Mouse (Mus musculus): ENCODE measurements at regions not wholly inside any gene's neighbourhood (a gene's known extent, or its start where the extent isn't known, plus 50 kb on each side); places are given as distances from the start of the nearest gene placed in this dataset.

- no peak for DNase-seq (ENCODE audit: extremely low spot score in 1 of 2, low spot score in 1 of 2)
Measured at GRCm38 (mm10) chr17:79170690-79171089, 119.0 kb downstream of the Qpct start.

DNA sequence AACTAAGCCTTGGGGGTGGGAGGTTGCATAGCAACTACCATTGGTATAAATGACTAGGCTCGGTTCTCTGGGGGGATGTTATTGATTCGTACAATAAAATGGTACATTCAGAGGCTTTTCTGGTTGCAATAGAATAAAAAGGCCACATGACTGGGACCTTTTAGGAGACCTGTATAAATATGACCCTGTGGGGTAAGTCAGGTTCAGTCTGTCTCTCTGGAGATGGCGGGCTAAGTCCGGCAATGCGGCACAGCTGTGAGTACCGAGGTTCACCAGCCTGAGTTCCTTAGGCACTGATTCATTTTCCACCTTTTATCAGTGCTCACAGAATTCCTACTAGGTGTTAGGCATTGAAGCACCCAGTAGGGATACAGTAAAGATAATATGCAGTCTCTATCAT lies 115.5 kb downstream of the Qpct start:
- no peak for DNase-seq (ENCODE audit: extremely low spot score in 1 of 2, low spot score in 1 of 2)

DNA sequence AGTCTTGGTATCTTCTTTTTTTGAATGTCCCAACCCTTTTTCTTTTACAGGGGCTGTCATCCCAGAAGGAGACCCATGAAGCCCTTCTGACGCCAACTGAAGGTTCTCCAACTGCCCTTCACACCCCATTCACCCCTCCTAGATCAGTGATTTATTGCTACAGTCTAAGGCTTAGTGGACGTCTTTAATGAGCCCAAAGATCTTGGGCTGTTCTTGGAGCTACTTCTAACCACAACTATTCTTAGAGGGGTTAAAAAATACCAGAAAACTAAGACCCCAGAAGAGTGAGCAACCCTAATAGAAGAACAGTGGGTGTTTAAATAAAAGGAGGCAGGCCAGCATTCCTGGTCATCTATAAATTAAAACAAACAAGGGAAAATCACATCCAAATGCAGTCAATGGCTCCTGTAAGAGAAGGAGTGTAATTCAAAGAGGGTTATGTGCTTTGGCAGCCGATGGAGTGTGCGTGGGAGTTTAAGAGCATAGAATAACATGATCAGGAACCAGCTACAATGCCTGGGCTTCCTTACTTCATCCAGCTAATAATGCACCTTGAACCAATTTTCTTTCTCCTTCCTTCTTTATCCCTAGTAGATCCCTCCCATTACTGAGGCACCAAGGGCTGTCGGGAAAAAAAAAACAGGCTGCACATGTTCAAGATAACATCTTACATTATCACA lies 113.3 kb downstream of the Qpct start:
- DNase-seq (ENCODE audit: extremely low spot score in 1 of 2, low spot score in 1 of 2): no peak

DNA sequence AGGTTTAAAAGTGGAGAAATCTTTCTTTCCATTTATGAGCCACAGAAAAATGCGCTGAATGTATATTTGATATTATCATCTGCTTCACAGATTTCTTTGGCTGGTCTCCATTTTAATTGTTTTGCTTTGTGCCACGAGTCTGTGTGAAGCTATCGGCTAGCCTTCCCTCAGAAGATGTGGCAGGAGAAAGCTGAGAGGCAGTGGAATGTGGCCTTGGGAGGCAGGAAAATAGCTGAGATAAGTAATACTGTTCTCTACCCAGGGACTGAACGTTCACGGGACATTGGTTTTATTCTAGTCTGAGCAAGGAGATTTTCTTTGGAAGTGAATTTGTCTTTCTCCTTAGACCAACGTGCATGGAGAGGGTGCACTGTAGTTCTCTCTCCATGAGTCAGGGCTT lies 112.3 kb downstream of the Qpct start:
- no peak for DNase-seq (ENCODE audit: extremely low spot score in 1 of 2, low spot score in 1 of 2)

GRCm38 (mm10) chr17:79154138-79154537 lies 102.4 kb downstream of the Qpct start:
- DNase-seq (ENCODE audit: extremely low spot score in 1 of 2, low spot score in 1 of 2): no peak

DNA sequence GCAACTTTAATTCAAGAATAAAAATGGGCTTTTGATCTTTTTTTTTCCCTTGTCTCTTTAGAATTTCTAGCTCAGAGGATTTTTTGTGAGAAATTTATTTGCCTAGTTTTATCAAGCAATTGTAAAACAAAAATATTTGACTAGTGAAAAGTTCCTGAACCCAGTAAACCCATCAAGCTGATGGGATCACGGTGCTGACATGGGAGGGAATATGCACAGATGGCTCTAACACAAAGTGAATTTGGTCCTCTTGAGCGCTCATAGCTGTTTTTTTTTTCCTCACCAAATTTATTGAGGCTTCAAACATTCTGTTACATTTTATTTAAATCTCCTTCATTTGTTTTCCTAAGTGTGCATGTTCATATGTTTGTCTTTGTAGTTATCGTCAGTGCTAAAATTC lies 101.1 kb downstream of the Qpct start:
- DNase-seq (ENCODE audit: extremely low spot score in 1 of 2, low spot score in 1 of 2): no peak

DNA sequence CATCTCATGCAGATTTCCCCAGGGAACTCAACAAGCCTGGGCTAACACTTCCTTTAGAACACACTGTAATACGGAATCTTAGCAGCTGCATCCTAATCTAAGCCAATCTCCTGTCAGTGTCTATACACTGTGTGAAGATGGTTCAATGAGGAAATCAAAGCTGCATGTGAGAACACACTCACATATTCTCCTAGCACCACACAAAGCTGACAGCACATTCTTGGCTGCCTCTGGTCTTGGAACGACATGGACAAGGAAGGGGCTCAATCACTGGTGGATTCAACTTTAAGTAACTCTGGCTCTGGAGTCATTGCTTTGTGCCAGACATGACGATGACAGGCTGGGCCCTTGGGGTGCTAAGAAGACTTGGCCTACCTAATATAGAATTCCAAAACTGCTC lies 96.2 kb downstream of the Qpct start:
- DNase-seq (ENCODE audit: extremely low spot score in 1 of 2, low spot score in 1 of 2): no peak

DNA sequence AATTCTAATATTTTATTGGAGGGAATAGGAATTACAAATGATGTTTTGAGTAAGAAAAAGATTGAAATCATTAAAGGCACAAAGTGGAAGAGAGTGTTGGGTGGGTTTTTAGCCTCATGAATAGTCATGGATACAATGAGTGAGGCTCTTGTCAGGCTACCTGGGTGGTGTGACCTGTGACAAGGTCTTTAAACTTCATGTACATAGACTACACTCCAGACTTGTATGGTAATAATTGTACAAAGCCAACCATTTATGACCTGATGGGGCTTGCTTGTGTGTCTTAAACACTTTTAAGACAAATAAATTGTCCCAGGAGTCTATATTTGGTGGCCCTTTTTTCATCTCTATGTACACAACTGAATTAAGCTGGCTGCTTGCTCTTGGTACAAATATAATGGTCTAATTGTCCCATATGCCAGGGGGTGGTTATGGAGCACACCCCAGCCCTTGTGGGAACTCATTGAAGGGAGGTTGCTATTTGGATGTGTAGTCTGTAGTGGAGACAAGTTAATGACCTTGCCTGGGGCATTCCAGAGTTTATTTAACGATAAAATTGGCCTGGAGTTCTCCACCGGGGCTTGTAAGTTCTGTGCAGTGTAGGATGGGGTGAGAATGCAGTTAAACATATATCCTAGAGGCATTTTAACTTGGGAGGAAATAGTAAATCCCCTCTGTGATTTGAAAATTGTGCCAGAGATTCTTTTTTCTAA lies 93.4 kb downstream of the Qpct start:
- DNase-seq (ENCODE audit: extremely low spot score in 1 of 2, low spot score in 1 of 2): no peak

GRCm38 (mm10) chr17:79143031-79143430 lies 91.3 kb downstream of the Qpct start:
- no peak for DNase-seq (ENCODE audit: extremely low spot score in 1 of 2, low spot score in 1 of 2)
